Mouse (Mus musculus) C2C12 (cell line): ENCODE data around the gene Plce1. TPM values are rescaled to one million over a fixed set of nuclear protein-coding genes. Genes with fewer than 3 reads are reported as not detected.

Experiments
- H3K27me3 ChIP-seq: one replicate; pipeline ENCODE4 v1.6.1; 2011; ENCODE audit not compliant: control insufficient read depth, insufficient read depth, insufficient read length
- H3K36me3 ChIP-seq: one replicate; pipeline ENCODE4 v1.6.1; 2011; ENCODE audit not compliant: control insufficient read depth, insufficient read depth
- H3K4me3 ChIP-seq: one replicate; pipeline ENCODE4 v1.5.1; 2011; ENCODE audit warnings: mild to moderate bottlenecking, control low read depth; ENCODE audit not compliant: poor library complexity, insufficient read depth, severe bottlenecking
- H3K79me2 ChIP-seq: one replicate; pipeline ENCODE4 v1.6.1; 2011; ENCODE audit not compliant: control insufficient read depth, insufficient read depth
- H3K79me3 ChIP-seq: one replicate; pipeline ENCODE4 v1.6.1; 2011; ENCODE audit warnings: low read depth, control low read depth
- H3ac ChIP-seq: one replicate; pipeline ENCODE3; 2011; ENCODE audit warnings: low read depth; ENCODE audit not compliant: control insufficient read depth, insufficient read length
- CEBPB ChIP-seq: IDR thresholded peaks from one replicate; pipeline ENCODE4 v1.6.1; 2011; ENCODE audit warnings: low read depth, mild to moderate bottlenecking, control low read depth, moderate library complexity
- CTCF ChIP-seq: IDR thresholded peaks from one replicate; pipeline ENCODE4 v1.5.1; 2011; ENCODE audit not compliant: control insufficient read depth, insufficient read depth, insufficient read length
- FOSL1 ChIP-seq: IDR thresholded peaks from one replicate; pipeline ENCODE4 v1.8.0; 2011; ENCODE audit warnings: mild to moderate bottlenecking, low read length; ENCODE audit not compliant: poor library complexity, insufficient read depth, severe bottlenecking
- MAX ChIP-seq: IDR thresholded peaks from one replicate; pipeline ENCODE4 v1.6.1; 2011; ENCODE audit warnings: mild to moderate bottlenecking, control low read depth
- MYOD1 ChIP-seq: IDR thresholded peaks from one replicate; pipeline ENCODE4 v1.6.1; 2011; ENCODE audit warnings: low read depth; ENCODE audit not compliant: control insufficient read depth, insufficient read length
- MYOG ChIP-seq: IDR thresholded peaks from one replicate; pipeline ENCODE4 v1.6.1; 2011; ENCODE audit not compliant: control insufficient read depth, insufficient read length; ENCODE audit errors: extremely low read depth
- USF1 ChIP-seq: IDR thresholded peaks from one replicate; pipeline ENCODE4 v1.6.1; 2011; ENCODE audit warnings: low read depth, mild to moderate bottlenecking, control low read depth, moderate library complexity
- polyA plus RNA-seq: library from polyadenylated mRNA; unstranded; fragments of >200 nt; fragmentation: generic; extraction: Trizol; gene quantifications from one replicate; pipeline ENCODE4 v1.2.1, GENCODE M21; 2012; ENCODE audit warnings: missing spikeins

Plce1 gene
- polyA plus RNA-seq, 1 experiment = not detected

DNA sequence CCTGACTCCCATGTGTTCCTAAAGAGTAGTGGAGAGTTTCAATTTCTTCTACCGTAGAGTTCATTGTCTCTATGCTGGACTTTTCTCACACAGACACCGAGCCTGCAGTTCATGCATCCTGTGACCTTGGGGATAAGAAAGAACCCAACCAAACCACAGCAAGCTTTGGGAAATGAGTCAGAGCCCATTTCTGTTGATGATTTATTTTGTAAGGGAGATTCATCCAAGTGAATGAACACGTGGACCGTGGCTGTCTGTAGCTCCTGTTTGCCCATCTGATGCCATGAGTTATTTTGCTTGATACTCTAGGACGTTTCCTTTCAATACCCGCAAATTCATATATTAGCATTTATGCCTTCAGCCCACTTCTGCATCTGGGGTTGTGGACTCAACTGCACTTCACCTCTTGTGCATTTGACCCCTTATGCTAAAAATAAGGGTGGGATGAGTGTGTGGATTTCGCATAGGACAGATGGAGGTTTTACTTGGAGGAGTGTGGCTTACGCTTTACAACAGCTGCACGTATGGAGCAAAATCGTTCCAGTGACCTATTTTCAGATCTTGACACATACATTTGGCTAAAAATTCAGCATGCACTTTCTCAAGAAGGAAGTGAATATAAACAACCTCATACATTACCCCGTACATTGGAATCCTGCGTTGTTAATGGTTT, 112.5 kb downstream of the Plce1 start:
- no peaks in the 10 kb centered on the region for H3K79me2 ChIP-seq
- H3K79me3 ChIP-seq = no peaks in the 10 kb centered on the region
- no peak overlapping the region for H3ac ChIP-seq
- peak; percentile 84 for TF ChIP-seq USF1
- TF ChIP-seq MYOG = no peak
- TF ChIP-seq MYOD1 = peak; percentile 7
- peak; percentile 67 for TF ChIP-seq FOSL1
- peak; percentile 95 for TF ChIP-seq MAX
- no peak for TF ChIP-seq CEBPB
- TF ChIP-seq CTCF = no peak
- H3K36me3 ChIP-seq = no peaks in the 10 kb centered on the region
- H3K4me3 ChIP-seq = no peak overlapping the region
- no peaks in the 10 kb centered on the region for H3K27me3 ChIP-seq

DNA sequence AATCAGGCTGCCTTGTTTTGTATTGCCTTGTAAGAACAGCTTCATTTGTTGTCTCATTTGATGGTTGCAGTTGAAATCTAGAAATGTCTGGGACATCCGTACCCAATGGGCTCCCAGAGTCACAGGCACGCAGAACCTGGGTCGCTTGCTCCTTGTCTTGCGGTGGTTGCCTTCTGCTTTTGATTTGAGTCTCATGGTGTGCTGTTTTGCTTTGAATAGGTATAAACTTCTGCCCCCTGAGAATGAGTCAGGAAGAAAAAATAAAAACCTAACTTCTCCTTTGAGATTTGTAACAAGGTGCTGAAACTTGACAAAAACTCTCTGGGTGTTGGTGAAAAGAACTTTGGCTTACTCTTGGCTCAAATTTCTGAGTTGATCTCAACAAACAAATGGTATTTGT, 115.2 kb downstream of the Plce1 start:
- no peaks in the 10 kb centered on the region for H3K79me3 ChIP-seq
- no peaks in the 10 kb centered on the region for H3K36me3 ChIP-seq
- no peak overlapping the region for H3ac ChIP-seq
- H3K4me3 ChIP-seq = no peak overlapping the region
- TF ChIP-seq USF1 (no peak), CTCF (no peak), MAX (no peak), FOSL1 (no peak), CEBPB (no peak), MYOG (no peak), MYOD1 (no peak)
- no peaks in the 10 kb centered on the region for H3K27me3 ChIP-seq
- no peaks in the 10 kb centered on the region for H3K79me2 ChIP-seq

DNA sequence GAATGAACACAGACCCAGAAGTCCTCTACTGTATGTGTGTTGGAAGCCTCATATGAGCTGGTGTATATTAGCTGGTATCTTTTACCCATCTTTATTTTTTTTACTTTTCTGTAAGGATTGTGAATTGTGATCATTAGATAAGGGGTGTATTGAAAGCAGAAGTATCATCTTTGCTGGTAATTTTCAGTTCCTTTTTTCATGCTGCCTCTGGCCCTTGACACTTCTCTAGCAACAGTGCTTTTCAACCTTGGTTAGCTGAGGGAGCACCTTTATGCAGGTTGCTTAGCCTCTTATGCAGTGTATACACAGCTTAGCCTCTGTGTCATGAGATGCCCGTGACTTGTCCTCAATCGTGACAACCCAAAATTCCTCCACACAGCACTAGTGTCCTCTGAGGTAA, 116.5 kb downstream of the Plce1 start:
- H3K79me3 ChIP-seq = no peaks in the 10 kb centered on the region
- H3K79me2 ChIP-seq = no peaks in the 10 kb centered on the region
- H3K27me3 ChIP-seq = no peaks in the 10 kb centered on the region
- no peaks in the 10 kb centered on the region for H3K36me3 ChIP-seq
- no peak overlapping the region for H3ac ChIP-seq
- TF ChIP-seq CEBPB (no peak), MYOD1 (no peak), USF1 (no peak), MAX (no peak), CTCF (no peak), MYOG (no peak), FOSL1 (no peak)
- H3K4me3 ChIP-seq = no peak overlapping the region

DNA sequence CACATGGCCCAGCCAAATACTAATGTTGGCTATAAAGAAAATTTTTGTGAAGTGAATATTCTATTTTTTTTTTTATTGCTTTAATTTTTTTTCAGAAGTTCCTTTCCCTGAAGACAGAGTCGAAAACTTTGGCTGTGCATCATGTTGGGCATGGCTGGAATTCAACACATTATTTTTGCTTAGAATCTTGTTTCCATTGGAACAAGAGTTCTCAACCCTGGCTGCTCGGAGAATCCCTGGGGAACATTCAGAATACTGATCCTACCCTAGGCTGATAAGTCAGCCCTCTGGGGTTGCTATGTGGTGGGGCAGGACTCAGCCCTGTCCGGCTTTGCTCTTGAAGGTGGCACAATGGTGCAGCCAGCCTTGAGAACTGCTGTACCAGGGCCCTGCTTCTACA, 118.1 kb downstream of the Plce1 start:
- Histone ChIP-seq H3K36me3 (no peaks in the 10 kb centered on the region), H3K27me3 (no peaks in the 10 kb centered on the region), H3ac (no peak overlapping the region), H3K79me3 (no peaks in the 10 kb centered on the region), H3K4me3 (no peak overlapping the region), H3K79me2 (no peaks in the 10 kb centered on the region)
- TF ChIP-seq MYOD1 (no peak), MYOG (no peak), CEBPB (no peak), MAX (no peak), FOSL1 (no peak), CTCF (no peak), USF1 (no peak)

DNA sequence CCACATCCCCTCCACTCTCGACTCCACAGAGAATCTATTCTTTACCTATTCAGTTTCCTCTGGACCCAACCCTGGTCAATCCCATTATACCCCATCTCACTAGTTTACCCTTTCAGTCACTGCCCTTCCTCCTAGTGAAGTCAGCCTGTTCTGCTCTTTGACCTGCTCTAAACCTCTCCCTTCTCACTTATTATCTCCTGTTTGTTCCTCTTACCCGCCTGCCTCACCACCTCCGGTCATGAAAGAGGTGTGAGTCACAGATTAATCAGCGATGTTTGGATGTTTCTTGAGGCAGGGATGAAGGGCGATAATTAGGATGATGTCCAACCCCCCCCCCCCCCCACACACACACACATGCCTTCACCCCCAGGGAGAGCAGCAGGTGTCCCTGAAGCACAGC, 120.2 kb downstream of the Plce1 start:
- TF ChIP-seq FOSL1 = peak; percentile 2
- no peak for TF ChIP-seq CEBPB
- no peak for TF ChIP-seq CTCF
- no peaks in the 10 kb centered on the region for H3K36me3 ChIP-seq
- H3K79me3 ChIP-seq = no peaks in the 10 kb centered on the region
- no peak overlapping the region for H3ac ChIP-seq
- no peaks in the 10 kb centered on the region for H3K79me2 ChIP-seq
- no peaks in the 10 kb centered on the region for H3K27me3 ChIP-seq
- no peak overlapping the region for H3K4me3 ChIP-seq

DNA sequence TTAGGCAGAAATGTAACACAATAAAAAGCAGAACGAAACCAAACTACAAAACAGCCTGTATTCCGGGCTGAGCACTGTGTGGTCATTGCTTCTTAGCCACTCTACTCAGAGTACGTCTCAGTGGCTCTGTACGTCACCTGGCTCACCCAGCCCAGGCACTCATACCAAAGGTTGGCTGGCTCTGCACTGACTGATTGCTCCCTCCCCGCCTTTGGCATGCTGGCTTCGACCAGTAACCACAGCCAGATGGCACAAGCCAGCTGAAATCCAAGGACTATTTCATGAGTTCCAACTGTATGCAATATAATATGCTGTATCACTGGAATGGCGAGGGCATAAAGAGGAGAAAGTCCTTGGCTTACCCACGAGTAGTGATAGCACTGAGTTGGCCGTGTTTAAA, 121.9 kb downstream of the Plce1 start:
- no peaks in the 10 kb centered on the region for H3K79me3 ChIP-seq
- H3ac ChIP-seq = no peak overlapping the region
- no peak for TF ChIP-seq FOSL1
- TF ChIP-seq MYOG = no peak
- no peak for TF ChIP-seq CEBPB
- no peak for TF ChIP-seq MAX
- TF ChIP-seq USF1 = no peak
- no peak for TF ChIP-seq MYOD1
- no peak for TF ChIP-seq CTCF
- H3K27me3 ChIP-seq = no peaks in the 10 kb centered on the region
- no peak overlapping the region for H3K4me3 ChIP-seq
- H3K36me3 ChIP-seq = no peaks in the 10 kb centered on the region
- no peaks in the 10 kb centered on the region for H3K79me2 ChIP-seq
